Mouse (Mus musculus): ENCODE results near the gene Abracl. TPM values are rescaled to one million over a fixed set of nuclear protein-coding genes. Genes with fewer than 3 reads are reported as not detected.

Abracl gene
- polyA plus RNA-seq, 2 experiments from 2014 or later, result 346 to 495 TPM

DNA sequence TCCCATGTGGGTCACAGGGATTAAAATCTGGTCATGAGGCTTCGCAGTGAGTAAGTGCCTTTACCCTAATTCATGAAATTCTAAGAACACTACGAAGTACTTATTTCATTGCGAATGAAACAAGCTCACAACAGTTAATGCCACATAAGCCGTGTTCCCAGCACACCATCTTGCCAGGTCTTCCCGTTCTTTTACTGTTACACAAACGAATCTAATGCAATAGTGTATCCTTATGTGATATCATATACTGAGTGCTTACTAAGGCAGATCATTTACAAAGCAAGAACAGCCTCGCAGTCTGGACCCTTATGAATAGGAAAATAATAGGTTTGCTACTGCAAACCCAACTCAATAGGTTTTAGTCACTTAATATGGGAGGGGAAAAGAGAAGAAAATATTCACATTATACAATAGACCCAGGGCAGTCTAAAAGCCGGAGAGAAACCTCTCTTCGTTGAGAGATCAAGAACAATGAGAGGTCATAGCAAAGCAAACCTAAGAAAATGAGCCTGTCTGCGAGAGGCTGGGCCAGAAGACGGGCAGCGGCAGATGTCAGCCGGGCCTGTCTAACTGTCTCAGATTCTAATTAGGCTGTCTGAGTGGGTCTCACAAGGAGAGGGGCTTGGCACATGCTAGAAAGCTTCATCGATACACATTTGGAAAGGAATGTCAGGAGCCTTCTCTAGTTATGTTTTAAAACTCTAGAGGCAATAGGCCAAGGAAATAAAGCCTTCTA lies 1.3 kb downstream of the Abracl start:
- ATAC-seq, result peak; percentile 2

DNA sequence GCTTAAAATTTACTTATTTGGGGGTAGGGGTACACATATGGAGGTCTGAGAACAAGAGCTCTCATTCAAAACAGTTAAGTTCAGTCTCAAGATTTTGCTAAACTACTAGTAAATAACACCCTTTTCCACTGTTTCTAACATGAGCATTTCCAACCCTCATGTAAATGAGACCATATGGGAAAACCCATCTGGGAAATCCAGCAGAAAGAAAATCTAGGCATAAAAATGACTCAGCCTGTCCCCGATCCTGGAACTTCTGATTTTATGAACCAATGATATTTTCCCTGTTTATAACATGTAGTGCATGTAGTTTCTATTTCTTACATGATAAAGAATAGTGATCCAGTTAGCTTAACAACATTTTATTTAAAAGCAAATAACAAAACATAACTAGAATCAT lies 2.2 kb downstream of the Abracl start:
- no peak for ATAC-seq

DNA sequence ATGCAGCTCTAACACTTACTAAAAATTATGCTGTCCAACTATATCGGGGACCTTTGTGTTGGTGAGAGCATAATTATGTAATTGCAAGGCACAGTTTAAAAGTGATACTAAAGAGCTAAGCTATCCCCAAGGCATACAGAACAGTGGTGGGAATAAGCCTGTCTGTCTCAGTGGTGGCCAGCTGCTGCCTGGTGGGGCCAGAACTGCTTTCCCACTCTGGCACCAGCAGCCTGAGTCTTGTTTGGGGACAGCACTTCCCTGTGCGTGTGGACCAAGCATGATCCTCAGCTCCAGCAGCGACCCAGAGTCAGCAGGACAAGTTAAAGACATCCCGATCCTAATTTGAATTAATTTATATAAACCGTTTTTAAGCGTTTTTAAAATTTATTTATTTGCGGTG lies 2.6 kb downstream of the Abracl start:
- no peak for ATAC-seq

- ATAC-seq, result no peak
Measured at GRCm38 (mm10) chr10:18011761-18012160, 11.3 kb downstream of the Abracl start.

DNA sequence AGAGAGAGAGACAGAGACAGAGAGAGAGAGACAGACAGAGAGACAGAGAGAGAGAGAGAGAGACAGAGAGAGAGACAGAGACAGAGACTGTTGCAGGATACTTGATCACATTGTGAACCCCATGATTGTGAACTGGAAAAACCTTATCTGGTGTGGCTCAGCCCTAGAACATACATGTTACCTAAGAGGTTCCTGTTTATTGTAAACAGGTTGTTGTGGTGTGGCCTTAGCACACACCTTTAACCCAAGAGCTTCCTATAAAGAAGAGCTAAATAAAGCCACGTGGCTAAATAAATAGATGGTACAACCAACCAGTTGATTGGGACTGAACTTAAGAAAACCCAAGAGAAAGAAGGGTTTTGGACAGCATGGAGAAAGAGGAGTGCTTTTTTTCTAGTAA lies 13.3 kb downstream of the Abracl start:
- ATAC-seq, result peak; percentile 51

GRCm38 (mm10) chr10:18008118-18008517 lies 15.0 kb downstream of the Abracl start:
- peak; percentile 72 for ATAC-seq

- ATAC-seq, result peak; percentile 33
Measured at GRCm38 (mm10) chr10:18007243-18007642, 15.8 kb downstream of the Abracl start.

DNA sequence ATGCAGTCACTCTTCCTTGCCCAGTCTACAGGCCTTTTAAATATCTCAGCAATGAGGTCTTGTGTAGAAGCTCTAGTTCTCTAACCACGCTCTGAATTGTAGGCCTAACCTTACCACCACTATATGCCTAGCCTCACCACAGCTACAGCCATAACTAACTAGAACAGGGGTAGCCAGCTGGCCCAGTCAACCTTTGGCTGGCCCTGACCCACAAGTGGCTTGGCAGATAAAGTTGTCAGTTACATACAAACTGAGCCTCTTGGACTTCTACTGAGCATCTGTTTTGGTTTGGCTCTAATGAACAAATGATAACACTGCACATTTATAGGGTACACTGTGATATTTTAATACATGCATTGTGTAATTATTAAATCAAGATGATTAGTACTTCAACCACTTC lies 16.3 kb downstream of the Abracl start:
- ATAC-seq, result no peak

GRCm38 (mm10) chr10:18005136-18005955 lies 17.7 kb downstream of the Abracl start:
- ATAC-seq, result no peak

GRCm38 (mm10) chr10:18003966-18004637 lies 19.0 kb downstream of the Abracl start:
- ATAC-seq, result no peak

- no peak for ATAC-seq
Measured at GRCm38 (mm10) chr10:17990576-17990975, 32.5 kb downstream of the Abracl start.

DNA sequence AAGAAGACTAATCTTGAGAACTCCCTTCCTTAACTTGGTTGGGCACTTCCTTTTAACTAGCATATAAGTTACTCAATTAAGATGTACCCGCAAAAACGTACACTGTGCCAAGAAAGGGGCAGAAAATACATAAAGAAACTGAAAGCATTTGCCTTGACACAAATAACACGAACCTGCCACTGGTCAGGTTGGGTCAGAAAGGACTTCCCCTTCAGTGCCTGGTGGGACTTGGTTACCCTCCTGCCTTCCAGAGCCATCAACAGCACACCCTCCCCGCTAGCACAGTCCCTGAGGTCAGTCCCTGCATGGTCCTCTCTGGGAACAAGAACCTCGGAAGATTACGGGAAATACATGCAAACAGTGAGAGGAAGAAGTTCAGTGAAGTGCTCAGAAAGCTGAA lies 34.0 kb downstream of the Abracl start:
- peak; percentile 25 for ATAC-seq

DNA sequence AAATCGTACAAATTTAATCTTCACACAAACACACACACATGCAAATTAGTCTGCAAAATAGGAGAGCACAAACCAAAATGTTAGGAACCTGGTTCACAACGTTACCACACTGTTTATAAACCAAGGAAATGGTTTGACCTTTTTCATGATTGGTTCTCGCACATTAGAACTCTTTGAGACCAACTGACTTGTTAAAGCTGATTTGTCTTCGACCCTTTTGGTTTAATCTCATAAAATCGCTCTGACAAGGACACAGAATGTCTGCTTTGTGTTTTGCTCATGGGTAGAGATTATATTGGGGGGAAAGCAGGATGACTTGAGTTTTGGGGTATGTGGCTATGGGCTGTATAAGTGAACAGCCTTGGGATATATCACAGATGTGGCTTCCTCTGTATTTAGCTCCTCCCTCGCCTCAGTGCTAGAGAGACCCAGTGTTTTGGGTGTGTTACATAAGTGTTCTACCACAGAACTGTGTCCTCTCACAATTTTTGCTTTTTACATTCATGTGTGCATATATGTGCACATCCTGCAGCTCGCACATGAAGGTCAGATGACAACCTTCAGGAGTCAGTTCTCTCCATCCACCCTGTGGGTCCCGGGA lies 35.2 kb downstream of the Abracl start:
- peak; percentile 84 for ATAC-seq

DNA sequence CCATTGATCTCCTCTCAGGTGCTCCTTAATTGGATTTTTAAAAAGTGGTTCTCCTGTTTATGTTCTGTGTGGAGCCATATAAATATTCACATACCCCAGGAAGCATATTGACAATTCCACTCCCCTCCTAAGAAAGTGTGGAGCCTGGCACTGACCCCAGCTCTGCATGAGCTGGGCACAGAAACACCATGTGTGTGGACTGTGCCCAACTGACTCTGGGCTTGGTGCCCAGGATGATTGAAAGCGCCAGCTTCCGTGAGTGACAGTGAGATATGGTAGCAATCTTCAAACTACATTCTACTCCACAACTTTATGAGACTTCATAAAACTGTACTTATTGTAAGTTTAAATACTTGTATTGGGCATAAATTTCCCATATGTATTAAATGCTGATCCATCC lies 39.8 kb downstream of the Abracl start:
- ATAC-seq, result no peak

- peak; percentile 75 for ATAC-seq
Measured at GRCm38 (mm10) chr10:17966090-17966489, 57.0 kb downstream of the Abracl start.

Other genes starting within 250 kb of the Abracl start
- 1 to 10 TPM in 1 of 2 experiments, under 1 TPM in 1; 0.95 to 2.0 TPM for gene Txlnb, start 227.1 kb downstream of the Abracl start, polyA plus RNA-seq (2017; shearing (Covaris generic))
- 10 to 100 TPM; 29.1 to 36.7 TPM for gene Heca, start 75.2 kb downstream of the Abracl start, polyA plus RNA-seq (2017; shearing (Covaris generic))
- 10 to 100 TPM; 34.9 to 39.9 TPM for gene Reps1, start 32.6 kb upstream of the Abracl start, polyA plus RNA-seq (2017; shearing (Covaris generic))
- gene Ect2l, start 187.6 kb upstream of the Abracl start, polyA plus RNA-seq (2017; shearing (Covaris generic)), result 1 to 10 TPM; 1.2 to 1.7 TPM
- gene Ccdc28a, start 211.7 kb upstream of the Abracl start, polyA plus RNA-seq (2017; shearing (Covaris generic)), result 10 to 100 TPM; 42.8 to 50.3 TPM

Data from CD4-positive, CD25-positive, alpha-beta regulatory T cell, adult 4 months (primary cell).